Mouse (Mus musculus): ENCODE measurements at regions not wholly inside any gene's neighbourhood (a gene's known extent, or its start where the extent isn't known, plus 50 kb on each side); places are given as distances from the start of the nearest gene placed in this dataset.
A peak's percentile ranks its signal among the peaks of the same experiment; 100 is the strongest.
"Not testable (repeated sequence)": the region's sequence is repeated elsewhere in the genome, so short reads cannot be mapped to it uniquely, and the experiment has no call there.

GRCm38 (mm10) chr12:40898414-40899027, 125.4 kb upstream of the Immp2l start:
- peak; percentile 37 for DNase-seq

- no peak for DNase-seq
These were observed 118.1 kb upstream of the Immp2l start for GRCm38 (mm10) chr12:40905650-40906338.

- DNase-seq = no peak
These were observed 117.1 kb upstream of the Immp2l start for GRCm38 (mm10) chr12:40906807-40907206.

GRCm38 (mm10) chr12:40908809-40909795, 114.8 kb upstream of the Immp2l start:
- peak; percentile 27 for DNase-seq

- no peak for DNase-seq
These were observed 106.4 kb upstream of the Immp2l start for GRCm38 (mm10) chr12:40917486-40917885.

GRCm38 (mm10) chr12:40921988-40922387, 101.9 kb upstream of the Immp2l start:
- no peak for DNase-seq

- no peak for DNase-seq
These were observed 97.2 kb upstream of the Immp2l start for GRCm38 (mm10) chr12:40926681-40927080.

GRCm38 (mm10) chr12:40929409-40929808, 94.5 kb upstream of the Immp2l start:
- not testable (repeated sequence) for DNase-seq

- no peak for DNase-seq
These were observed 88.7 kb upstream of the Immp2l start for GRCm38 (mm10) chr12:40935098-40935759.

- DNase-seq = no peak
These were observed 86.9 kb upstream of the Immp2l start for GRCm38 (mm10) chr12:40937037-40937436.

- DNase-seq = no peak
These were observed 77.0 kb upstream of the Immp2l start for GRCm38 (mm10) chr12:40946888-40947287.

GRCm38 (mm10) chr12:40949580-40949979, 74.3 kb upstream of the Immp2l start:
- no peak for DNase-seq

- DNase-seq = no peak
These were observed 65.4 kb upstream of the Immp2l start for GRCm38 (mm10) chr12:40958536-40958935.

GRCm38 (mm10) chr12:40964996-40965395, 58.9 kb upstream of the Immp2l start:
- no peak for DNase-seq

GRCm38 (mm10) chr12:40966308-40966707, 57.6 kb upstream of the Immp2l start:
- DNase-seq = no peak

- not testable (repeated sequence) for DNase-seq
These were observed 57.2 kb upstream of the Immp2l start for GRCm38 (mm10) chr12:40966723-40967122.

GRCm38 (mm10) chr12:40972844-40973243, 51.0 kb upstream of the Immp2l start:
- DNase-seq = no peak
